Mouse (Mus musculus) limb, embryonic 13.5 days (tissue): Measurements from ENCODE around the gene Olfr1472. TPM values are rescaled to one million over a fixed set of nuclear protein-coding genes. Genes with fewer than 3 reads are reported as not detected.
"Not testable (repeated sequence)": the region's sequence is repeated elsewhere in the genome, so short reads cannot be mapped to it uniquely, and the experiment has no call there.

Source experiments
- ATAC-seq: fragments of 200-750 bp; cut with Nextera tagmentation; 2 replicates; pipeline ENCODE4 v1.8.0; 2017; ENCODE audit warnings: low read depth, moderate number of reproducible peaks, moderate TSS enrichment; ENCODE audit not compliant: low FRiP score
- H3K27ac ChIP-seq: fragments of 300-500 bp; sonication (generic); 2 replicates; pipeline ENCODE4 v1.5.1; 2015; ENCODE audit warnings: inconsistent platforms, mild to moderate bottlenecking, moderate library complexity
- H3K27me3 ChIP-seq: fragments of 300-500 bp; sonication (generic); 2 replicates; pipeline ENCODE4 v1.6.1; 2015; ENCODE audit warnings: mild to moderate bottlenecking, inconsistent platforms
- H3K36me3 ChIP-seq: fragments of 300-500 bp; sonication (generic); 2 replicates; pipeline ENCODE4 v1.6.1; 2015; ENCODE audit warnings: inconsistent platforms, mild to moderate bottlenecking, moderate library complexity
- H3K4me1 ChIP-seq: fragments of 300-500 bp; sonication (generic); 2 replicates; pipeline ENCODE4 v1.6.1; 2015; ENCODE audit warnings: inconsistent platforms
- H3K4me2 ChIP-seq: fragments of 300-500 bp; sonication (generic); replicated peaks from 2 replicates; pipeline ENCODE4 v1.6.1; 2015; ENCODE audit warnings: inconsistent platforms, mild to moderate bottlenecking, moderate library complexity
- H3K4me3 ChIP-seq: fragments of 300-500 bp; sonication (generic); 2 replicates; pipeline ENCODE4 v1.5.1; 2015; ENCODE audit warnings: moderate library complexity, mild to moderate bottlenecking, inconsistent platforms
- H3K9ac ChIP-seq: fragments of 300-500 bp; sonication (generic); 2 replicates; pipeline ENCODE4 v1.6.1; 2015; ENCODE audit warnings: mild to moderate bottlenecking, inconsistent platforms
- H3K9me3 ChIP-seq: fragments of 300-500 bp; sonication (generic); 2 replicates; pipeline ENCODE4 v1.6.1; 2016; ENCODE audit warnings: inconsistent platforms
- WGBS: fragments of 180-500 bp; shearing (Covaris S2); methylation state at CpG from one replicate; pipeline ENCODE4 v1.1.7; 2015; 5-methylcytosine and 5-hydroxymethylcytosine counted together
- polyA plus RNA-seq: library from polyadenylated mRNA; unstranded; fragments of >200 nt; fragmentation: Nextera tagmentation; extraction: Ambion mirVana; gene quantifications from 2 replicates; pipeline ENCODE4 v1.2.1, GENCODE M21; 2015

Gene Olfr1472
- not detected in 2 replicates for polyA plus RNA-seq

GRCm38 (mm10) chr19:13455986-13456385 lies at the start of gene Olfr1472:
Olfr1472 (minus strand) TSS chr19:13456086.
- Histone ChIP-seq H3K9ac (no peak within 1 kb of the TSS), H3K27me3 (no peaks in the 10 kb centered on the region), H3K9me3 (peaks cover 8% of the 10 kb centered on the region; the same call in 1 of the 2 replicates), H3K4me3 (no peak within 1 kb of the TSS), H3K4me1 (no peaks in the 10 kb centered on the region), H3K36me3 (no peaks in the 10 kb centered on the region), H3K27ac (no peak within 1 kb of the TSS), H3K4me2 (no peak within 1 kb of the TSS)
- 71% methylated on average over 1 of the region's 1 CpGs for WGBS
- ATAC-seq: no peak

- Histone ChIP-seq H3K27me3 (no peaks in the 10 kb centered on the region), H3K9ac (no peak within 1 kb of the TSS), H3K4me1 (no peaks in the 10 kb centered on the region), H3K27ac (no peak within 1 kb of the TSS), H3K36me3 (no peaks in the 10 kb centered on the region), H3K4me2 (no peak within 1 kb of the TSS), H3K4me3 (no peak within 1 kb of the TSS), H3K9me3 (0 out of 2 replicates have a peak, but pooled peaks cover 6% of the 10 kb centered on the region)
- WGBS: 74% methylated on average over 3 of the region's 3 CpGs
- no peak for ATAC-seq
Observed at GRCm38 (mm10) chr19:13500246-13500645, 44.4 kb upstream of the Olfr1472 start, which contains the start of gene Olfr1477. Olfr1477 (plus strand) TSS chr19:13500546.

- H3K4me3 ChIP-seq: no peak within 1 kb of the TSS
- no peak for ATAC-seq
- H3K36me3 ChIP-seq: no peaks in the 10 kb centered on the region
- no peaks in the 10 kb centered on the region for H3K4me1 ChIP-seq
- H3K27ac ChIP-seq: no peak within 1 kb of the TSS
- H3K4me2 ChIP-seq: no peak within 1 kb of the TSS
- no peaks in the 10 kb centered on the region for H3K9me3 ChIP-seq
- H3K27me3 ChIP-seq: no peaks in the 10 kb centered on the region
- H3K9ac ChIP-seq: no peak within 1 kb of the TSS
Observed at GRCm38 (mm10) chr19:13480096-13480495, 24.2 kb upstream of the Olfr1472 start, which contains the start of gene Olfr1475. Olfr1475 (minus strand) TSS chr19:13480196.

GRCm38 (mm10) chr19:13469265-13469664 lies 13.4 kb upstream of the Olfr1472 start, which contains the start of gene Olfr1474:
Olfr1474 (plus strand) TSS chr19:13469565.
- H3K27me3 ChIP-seq, H3K9me3 ChIP-seq, H3K27ac ChIP-seq, H3K9ac ChIP-seq, H3K4me3 ChIP-seq, H3K4me2 ChIP-seq, H3K36me3 ChIP-seq, H3K4me1 ChIP-seq, ATAC-seq: not testable (repeated sequence)
- 73% methylated on average over 4 of the region's 4 CpGs for WGBS

- H3K9me3 ChIP-seq, H3K4me2 ChIP-seq, H3K9ac ChIP-seq, H3K27ac ChIP-seq, H3K4me1 ChIP-seq, ATAC-seq, H3K36me3 ChIP-seq, H3K4me3 ChIP-seq, H3K27me3 ChIP-seq: not testable (repeated sequence)
- 71% methylated on average over 2 of the region's 2 CpGs for WGBS
Observed at GRCm38 (mm10) chr19:13443109-13443508, 12.8 kb downstream of the Olfr1472 start, which contains the start of gene Olfr1471. Olfr1471 (plus strand) TSS chr19:13443409.

GRCm38 (mm10) chr19:13407549-13407948 lies 48.3 kb downstream of the Olfr1472 start, which contains the start of gene Olfr1469:
Olfr1469 (plus strand) TSS chr19:13407849.
- H3K9ac ChIP-seq: no peak within 1 kb of the TSS
- H3K4me1 ChIP-seq: no peaks in the 10 kb centered on the region
- H3K36me3 ChIP-seq: no peaks in the 10 kb centered on the region
- no peak for ATAC-seq
- H3K9me3 ChIP-seq: peaks cover 5% of the 10 kb centered on the region; the same call in 1 of the 2 replicates
- no peak within 1 kb of the TSS for H3K27ac ChIP-seq
- H3K4me2 ChIP-seq: no peak within 1 kb of the TSS
- H3K27me3 ChIP-seq: no peaks in the 10 kb centered on the region
- no peak within 1 kb of the TSS for H3K4me3 ChIP-seq
- WGBS: 70% methylated on average over 2 of the region's 2 CpGs

Other genes with a start within 250 kb of the Olfr1472 start
- not detected in 2 replicates for gene Olfr1463, start 224.8 kb downstream of the Olfr1472 start, polyA plus RNA-seq
- gene Olfr1465, start 140.5 kb downstream of the Olfr1472 start, polyA plus RNA-seq: not detected in 2 replicates
- not detected in 2 replicates for gene Olfr1466, start 117.2 kb downstream of the Olfr1472 start, polyA plus RNA-seq
- gene Olfr1467, start 93.8 kb downstream of the Olfr1472 start, polyA plus RNA-seq: not detected in 2 replicates
- gene Olfr1469, start 48.2 kb downstream of the Olfr1472 start, polyA plus RNA-seq: not detected in 2 replicates
- not detected in 2 replicates for gene Olfr1471, start 12.7 kb downstream of the Olfr1472 start, polyA plus RNA-seq
- gene Olfr1474, start 13.5 kb upstream of the Olfr1472 start, polyA plus RNA-seq: not detected in 2 replicates
- not detected in 2 replicates for gene Olfr1475, start 24.1 kb upstream of the Olfr1472 start, polyA plus RNA-seq
- gene Olfr1477, start 44.5 kb upstream of the Olfr1472 start, polyA plus RNA-seq: not detected in 2 replicates
- gene Olfr1480, start 71.8 kb upstream of the Olfr1472 start, polyA plus RNA-seq: not detected in 2 replicates
- gene Olfr1484, start 127.4 kb upstream of the Olfr1472 start, polyA plus RNA-seq: not detected in 2 replicates
- not detected in 2 replicates for gene Olfr1487, start 161.3 kb upstream of the Olfr1472 start, polyA plus RNA-seq
- not detected in 2 replicates for gene Olfr1489, start 175.5 kb upstream of the Olfr1472 start, polyA plus RNA-seq
- not detected in 2 replicates for gene Olfr1490, start 195.0 kb upstream of the Olfr1472 start, polyA plus RNA-seq
- not detected in 2 replicates for gene Olfr1491, start 241.2 kb upstream of the Olfr1472 start, polyA plus RNA-seq